Mouse (Mus musculus): ENCODE results near the gene Ralgapa1.

DNA sequence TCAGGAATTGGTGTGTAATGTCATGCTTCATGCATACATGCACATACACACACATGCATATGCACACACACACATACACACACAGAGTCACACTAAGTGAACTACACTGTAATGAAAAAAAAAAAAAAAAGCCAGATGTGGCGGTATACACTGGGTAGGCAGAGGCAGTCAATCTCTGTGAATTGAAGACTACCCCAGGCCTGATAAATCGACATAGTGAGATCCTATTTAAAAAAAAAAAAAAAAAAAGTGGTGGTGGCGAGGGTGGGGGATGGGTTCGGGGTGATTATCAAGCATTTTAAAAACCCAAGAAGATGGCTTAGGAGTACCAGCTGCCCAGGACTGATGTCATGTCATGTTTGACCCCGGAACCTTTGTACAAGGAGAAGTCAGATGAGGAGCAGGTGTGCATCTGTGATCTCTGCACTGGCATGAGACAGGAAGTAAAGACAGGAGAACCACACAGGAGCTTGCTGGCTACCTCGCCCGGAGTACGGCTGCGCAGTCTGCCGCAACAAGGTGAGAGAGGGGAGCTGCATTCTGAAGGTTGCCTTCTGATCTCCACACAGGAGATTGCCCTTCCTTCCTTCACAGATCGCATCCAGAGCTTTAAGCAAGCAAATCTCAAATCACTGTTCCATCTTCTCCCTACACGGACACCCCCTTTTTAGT, 261.6 kb downstream of the Ralgapa1 start:
- TF ChIP-seq CTCF (IDR thresholded peaks at IDR 0.05; ENCODE audit: extremely low read depth, insufficient read depth, insufficient read length, insufficient replicate concordance) (no peak), POLR2A (IDR thresholded peaks at IDR 0.05; ENCODE audit: low read depth, low read length) (no peak)

Data from spleen, adult 2 months (tissue).